Mouse (Mus musculus) urinary bladder, adult 18-20 months (tissue): ENCODE measurements around the gene Kcna1.

ENCODE experiments used
- DNase-seq, 2 experiments: peaks; one replicate each; pipeline ENCODE4 v3.0.0; 2022; ENCODE audit warnings: low spot score in 2 of 2, mixed read lengths in 2 of 2

Kcna1 gene

DNA sequence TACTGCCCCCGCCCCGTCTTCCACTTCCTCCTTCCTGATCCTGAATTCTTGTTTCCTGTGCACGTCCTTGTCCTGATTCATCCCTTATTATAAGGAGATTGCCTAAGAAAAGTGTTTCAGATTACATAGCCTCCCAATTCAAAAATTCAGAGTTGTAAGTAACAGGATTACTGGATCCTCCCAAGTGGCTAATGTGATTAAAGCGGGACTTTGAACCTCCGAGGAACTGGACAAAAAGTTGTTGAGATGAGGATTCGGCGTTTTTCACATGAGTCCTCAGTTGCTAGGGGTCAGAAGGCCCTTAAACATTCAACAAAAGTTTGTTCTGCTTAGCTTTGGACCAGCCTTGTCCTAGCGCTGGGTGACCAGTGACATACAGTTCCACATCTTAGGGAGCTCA lies at the start of gene Kcna1:
TSS of gene Kcna1 (minus strand) at position 4 of the 400 bp plus-strand sequence.
- DNase-seq = no peak

DNA sequence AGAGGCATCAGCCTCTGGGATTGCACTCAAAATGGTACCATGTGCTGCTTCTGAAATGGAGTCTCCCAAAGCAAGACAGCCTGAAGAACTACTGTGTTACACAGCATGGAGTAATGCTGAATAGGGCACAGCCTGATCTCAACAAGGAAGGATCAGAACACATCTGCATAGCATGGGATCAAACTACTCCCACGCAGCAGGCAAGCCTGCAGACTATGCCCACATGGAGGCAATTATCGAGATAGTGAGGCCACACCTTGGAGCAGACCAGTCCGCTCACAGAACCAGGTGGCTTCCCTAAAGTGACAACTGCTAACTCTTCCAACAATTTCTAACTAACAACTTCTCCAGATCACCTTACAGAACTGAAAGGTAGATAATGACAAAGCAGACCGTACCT lies 40.9 kb upstream of the Kcna1 start:
- DNase-seq = no peak

GRCm38 (mm10) chr6:126685135-126685534 lies 39.0 kb upstream of the Kcna1 start:
- no peak for DNase-seq

DNA sequence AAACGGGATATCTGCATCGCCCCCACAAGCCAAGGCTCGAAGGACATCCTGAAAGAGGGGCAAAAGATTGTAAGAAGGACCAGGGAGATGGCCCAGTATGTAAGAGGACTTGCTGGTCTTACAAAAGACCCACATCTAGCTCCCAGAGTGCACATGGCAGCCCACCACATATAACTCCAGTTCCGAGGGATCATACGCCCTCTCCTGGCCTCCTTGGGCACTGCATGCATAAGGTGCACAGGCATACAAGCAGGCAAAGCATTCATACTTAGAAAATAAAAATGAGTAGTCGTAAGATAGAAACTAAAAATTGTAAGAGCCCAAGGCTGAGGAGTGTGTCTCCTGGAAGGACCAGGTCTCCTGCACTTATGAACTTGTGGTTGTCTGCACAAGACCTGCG lies 32.8 kb upstream of the Kcna1 start:
- DNase-seq = no peak

GRCm38 (mm10) chr6:126667001-126667400 lies 20.8 kb upstream of the Kcna1 start:
- DNase-seq = no peak

- no peak for DNase-seq
Measured at GRCm38 (mm10) chr6:126666091-126666490, 19.9 kb upstream of the Kcna1 start.

- DNase-seq = no peak
Measured at GRCm38 (mm10) chr6:126664569-126664968, 18.4 kb upstream of the Kcna1 start.

DNA sequence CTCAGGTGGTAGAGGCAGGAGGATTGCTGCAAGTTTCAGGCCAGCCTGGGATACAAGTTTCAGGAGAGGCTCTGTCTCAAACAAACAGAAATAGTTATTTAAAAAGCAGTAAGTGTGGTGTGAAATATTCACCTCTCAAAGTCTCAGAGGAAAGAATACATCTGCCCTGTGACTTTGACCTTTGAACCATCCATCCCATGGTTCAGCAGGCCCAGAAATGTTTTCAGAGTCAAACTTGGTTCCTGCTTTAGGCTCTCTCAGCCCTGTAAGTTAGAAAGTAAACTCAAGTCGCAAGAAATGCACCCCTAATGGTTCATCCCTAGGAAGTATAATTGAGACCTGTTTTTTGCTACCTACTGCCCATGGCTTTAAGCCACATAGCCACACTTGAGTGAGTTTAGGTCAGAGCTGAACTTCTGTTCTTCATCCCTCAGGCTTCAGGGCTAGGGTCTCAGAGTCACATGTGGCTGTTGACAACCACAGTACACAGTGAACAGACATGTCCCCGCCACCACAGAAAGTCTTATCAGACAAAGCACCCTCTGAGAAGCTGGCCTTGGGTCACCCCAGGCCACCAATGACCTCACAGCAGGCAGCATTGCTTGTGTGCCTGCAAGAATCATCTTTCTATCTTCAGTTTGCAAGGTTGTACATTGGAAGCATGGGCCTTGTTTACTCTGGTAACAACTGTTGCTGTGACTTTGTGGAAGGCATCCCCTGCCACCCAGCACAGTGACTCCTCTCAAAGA lies 11.6 kb upstream of the Kcna1 start:
- DNase-seq = no peak

GRCm38 (mm10) chr6:126653561-126653960 lies 7.4 kb upstream of the Kcna1 start:
- no peak for DNase-seq

DNA sequence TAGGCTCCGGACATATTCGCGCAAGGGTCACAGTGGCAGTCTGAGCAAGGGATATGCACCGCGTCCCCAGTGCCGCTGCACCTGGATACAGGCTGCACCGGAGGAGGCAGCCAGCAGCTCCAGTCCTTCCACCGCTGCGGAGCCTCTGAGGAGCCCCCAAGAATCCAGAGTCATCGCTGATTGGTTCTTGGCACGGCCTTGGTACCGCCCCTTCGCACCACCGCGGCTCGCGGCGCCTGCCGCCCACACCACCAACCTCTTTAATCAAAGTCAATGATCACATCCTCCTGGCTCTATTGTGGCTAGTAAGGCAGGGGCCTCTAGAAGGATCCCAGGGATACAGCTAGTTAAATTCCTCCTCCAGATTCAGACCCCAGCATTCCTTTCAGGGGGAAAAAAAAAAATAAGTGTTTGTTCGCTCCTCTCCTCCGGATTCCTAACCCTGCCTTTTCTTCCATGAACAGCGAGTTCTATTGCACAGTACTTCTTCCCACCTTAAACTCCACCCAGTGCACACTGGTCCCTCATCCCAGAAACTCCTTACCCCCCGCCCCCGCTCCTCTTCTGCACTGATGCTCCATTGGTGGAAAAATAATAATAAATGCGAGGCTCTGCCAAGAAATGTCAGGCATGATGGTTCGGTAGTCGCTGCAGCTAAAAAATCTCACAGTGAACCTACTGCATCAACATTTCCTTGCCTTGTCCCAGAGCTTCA lies 383 bp downstream of the Kcna1 start:
- no peak for DNase-seq

- no peak for DNase-seq
Measured at GRCm38 (mm10) chr6:126645044-126645541, 1.1 kb downstream of the Kcna1 start.

DNA sequence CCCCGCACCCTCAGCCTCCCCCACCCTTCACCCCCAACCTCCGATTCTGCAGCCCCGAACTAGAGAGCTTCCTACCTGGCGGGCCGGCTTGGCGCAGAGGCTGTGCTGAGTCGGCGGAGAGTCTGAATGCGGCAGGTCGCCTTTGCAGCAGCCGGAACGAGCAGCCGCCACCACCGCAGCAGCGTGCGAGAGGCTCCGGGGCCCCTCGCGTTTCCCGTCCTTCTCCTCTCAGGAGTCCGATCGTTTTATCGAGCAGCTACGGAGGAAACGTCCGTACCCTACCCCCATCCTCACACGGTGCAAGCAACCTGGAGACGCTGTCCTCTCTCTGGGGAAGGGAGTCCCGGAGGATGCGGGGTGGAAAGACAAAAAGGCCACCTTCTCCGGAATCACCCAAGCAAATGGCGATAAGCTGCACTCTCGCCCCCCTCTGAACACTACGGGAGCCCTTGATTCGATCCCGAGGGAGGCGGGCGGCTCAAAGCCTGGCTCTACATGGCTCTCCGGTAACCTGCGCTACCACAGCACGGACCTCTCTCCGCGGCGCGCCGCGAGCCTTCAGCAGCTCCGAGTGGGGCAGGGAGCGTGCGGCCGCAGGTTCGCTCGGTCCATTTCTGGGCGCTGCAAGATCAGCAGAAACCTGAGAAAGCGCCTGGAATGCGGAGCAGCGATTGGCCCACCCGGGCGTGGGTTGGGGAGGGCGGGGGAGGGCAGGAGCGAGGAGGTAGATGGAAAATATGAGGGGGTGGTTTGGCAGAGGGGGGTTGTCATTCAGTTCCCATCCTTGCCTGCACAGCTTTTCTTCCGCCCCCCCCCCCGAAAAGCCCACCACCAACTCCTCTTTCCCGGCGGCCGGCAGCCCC lies 1.8 kb downstream of the Kcna1 start:
- peak in 1 of 2 experiments; percentile 30 for DNase-seq

DNA sequence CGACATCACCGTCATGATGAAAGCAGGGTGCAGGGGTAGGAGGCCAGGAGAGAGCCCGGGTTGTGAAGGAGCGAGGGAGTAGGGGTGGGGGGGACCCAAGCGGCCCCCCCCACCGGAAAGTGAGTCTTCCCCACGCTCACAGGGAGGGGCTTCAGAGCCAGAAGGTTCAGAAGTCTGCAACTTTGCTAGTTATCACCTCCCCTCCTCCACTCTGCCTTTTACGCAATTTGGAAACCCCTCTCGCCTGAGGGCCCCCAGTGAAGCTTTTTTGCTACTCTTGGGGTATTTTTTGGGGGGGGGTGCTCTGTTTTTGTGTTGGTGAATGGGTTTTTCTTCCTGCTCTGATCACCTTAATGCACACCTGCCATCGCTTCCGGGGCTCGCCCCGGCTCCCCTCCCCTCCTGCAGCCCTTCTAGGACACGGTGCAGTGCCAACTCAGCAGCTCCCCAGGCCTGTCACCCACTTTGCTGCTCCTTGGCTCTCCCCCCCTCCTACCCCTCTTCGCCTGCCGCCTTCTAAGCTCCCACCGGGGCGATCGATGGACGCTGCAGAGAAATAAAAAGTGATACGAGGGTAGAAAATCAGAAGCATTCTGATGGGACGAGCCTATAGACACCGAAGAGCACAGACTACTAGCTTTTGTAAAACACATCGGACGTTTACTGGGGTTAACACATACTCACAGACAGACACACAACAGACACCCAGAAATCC lies 2.7 kb downstream of the Kcna1 start:
- DNase-seq = peak in 1 of 2 experiments; percentile 8

DNA sequence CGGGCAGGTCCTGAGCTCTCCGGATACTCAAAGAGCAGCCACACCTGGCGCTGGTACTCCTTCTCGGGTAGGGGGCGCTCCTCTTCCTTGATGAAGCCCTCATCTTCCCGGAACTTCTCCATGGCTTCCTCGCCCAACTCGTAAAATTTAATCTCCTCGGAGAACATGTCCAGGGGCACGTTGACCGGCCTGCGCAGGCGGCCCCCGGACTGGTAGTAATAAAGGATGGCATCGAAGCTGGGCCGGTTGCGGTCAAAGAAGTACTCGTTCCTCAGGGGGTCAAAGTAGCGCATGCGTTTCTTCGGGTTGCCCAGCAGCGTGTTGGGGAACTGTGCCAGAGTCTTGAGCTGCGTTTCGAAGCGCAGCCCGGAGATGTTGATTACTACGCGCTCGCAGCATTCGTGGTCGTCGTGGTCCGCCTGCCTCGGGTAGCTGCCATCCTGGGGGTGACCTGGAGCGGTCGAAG lies 3.3 kb downstream of the Kcna1 start:
- peak in 1 of 2 experiments; percentile 25 for DNase-seq

GRCm38 (mm10) chr6:126628451-126628850 lies 17.7 kb downstream of the Kcna1 start:
- DNase-seq = peak; percentile 5 to 18

GRCm38 (mm10) chr6:126618455-126618854 lies 27.7 kb downstream of the Kcna1 start:
- no peak for DNase-seq

DNA sequence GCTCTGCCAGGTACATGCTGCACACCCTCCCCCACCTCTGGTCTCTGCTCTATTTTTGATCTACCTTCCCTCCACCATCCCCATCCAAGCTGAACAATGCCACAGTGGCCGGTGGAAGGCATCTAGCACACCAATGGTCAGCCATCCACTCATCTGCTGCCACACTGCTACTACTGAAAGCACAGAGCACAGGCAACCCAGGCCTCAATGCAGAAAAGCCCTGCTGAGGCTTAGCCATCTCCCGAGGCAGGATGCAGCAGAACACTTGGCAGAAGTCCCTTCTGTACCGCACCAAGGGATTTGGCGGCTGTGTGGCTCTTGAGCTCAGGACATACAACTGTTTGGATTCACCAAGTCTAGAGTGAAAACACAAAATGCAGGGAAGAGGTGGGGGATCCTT lies 35.4 kb downstream of the Kcna1 start:
- no peak for DNase-seq

GRCm38 (mm10) chr6:126609193-126609947 lies 36.8 kb downstream of the Kcna1 start:
- DNase-seq = no peak

DNA sequence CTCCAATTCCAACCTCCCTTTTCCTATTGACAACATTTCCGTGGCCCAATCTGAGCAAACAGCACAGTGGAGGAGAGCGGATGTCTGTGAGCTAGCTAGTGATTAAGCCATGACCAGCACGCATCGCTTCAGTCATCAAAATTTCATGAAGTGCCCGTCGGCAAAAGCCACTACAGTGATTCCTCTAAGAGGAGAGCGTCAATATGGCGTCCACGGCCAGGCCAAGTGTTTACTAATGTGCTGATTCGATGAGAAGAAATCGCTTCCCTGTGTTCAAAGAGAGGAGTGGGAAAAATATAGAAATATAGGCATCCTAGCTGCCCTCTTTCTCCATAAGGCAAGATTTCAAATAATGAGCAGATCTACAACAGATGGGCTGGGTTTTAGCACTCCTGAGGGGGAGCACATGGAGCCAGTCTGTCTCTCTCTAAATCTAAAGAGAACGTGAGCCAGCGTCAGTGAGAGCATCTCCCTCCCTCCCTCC lies 44.3 kb downstream of the Kcna1 start:
- DNase-seq = no peak
